27 mouse cellular contexts compared by ENCODE assay signal in genomic region chr15:82052544-82052943, GRCm38 (mm10). TPM values are rescaled to one million over a fixed set of nuclear protein-coding genes. Genes with fewer than 3 reads are reported as not detected.
DNase-seq lines count a peak whose midpoint lies in the region; ATAC-seq and TF ChIP-seq lines count a peak whose summit lies in the region.
"Had no signal": no experiment of that assay in that cellular context is flagged by ENCODE, and none has a peak within 500 bp of the region (broad histone marks: within the 10 kb centered on the region; RNA-seq: fewer than 3 reads in every experiment).

No protein-coding gene starts in this region.

- DNase-seq in 3T3-L1 (ENCODE audit: low read depth, low spot score): peak; percentile 54
- no peak for DNase-seq in CH12.LX (ENCODE audit: extremely low read depth)
- DNase-seq in frontal cortex, postnatal 14 days (ENCODE audit: low spot score in 2 of 2): no peak
- DNase-seq: adrenal gland, adult 8-10 months; adrenal gland, postnatal 14 days; adrenal gland, postnatal 36 days; cerebellum, adult 11-12 months; cerebellum, adult 2 months; cerebellum, adult 9-10 months; cerebellum, postnatal 10 days; cerebellum, postnatal 25 days; forebrain, postnatal 0 days had no signal

- H3K4me2 ChIP-seq in CH12.LX (ENCODE audit: insufficient read depth, low read depth, poor library complexity, severe bottlenecking): no peak overlapping the region
- no peak overlapping the region for H3K4me2 ChIP-seq in myocyte (ENCODE audit: low read depth)
- H3K4me2 ChIP-seq in midbrain, embryonic 13.5 days (replicated peaks): no peak overlapping the region
- H3K4me2 ChIP-seq: embryonic facial prominence, embryonic 12.5 days; forebrain, embryonic 13.5 days; forebrain, embryonic 15.5 days had no signal

- no peak for ATAC-seq in midbrain, embryonic 13.5 days
- ATAC-seq: activated CD4-positive, CD25-positive, alpha-beta regulatory T cell, adult 4 months; CD4-positive, CD25-positive, alpha-beta regulatory T cell, adult 4 months; forebrain, embryonic 13.5 days; forebrain, embryonic 15.5 days; forebrain, postnatal 0 days; Patski had no signal

- 74% methylated on average over 5 of the region's 5 CpGs for WGBS in midbrain, embryonic 13.5 days

- no peaks in the 10 kb centered on the region for H3K79me2 ChIP-seq in CH12.LX (replicated peaks; ENCODE audit: control insufficient read depth, extremely low read depth, insufficient read depth, poor library complexity, severe bottlenecking)
- no peaks in the 10 kb centered on the region for H3K79me2 ChIP-seq in myocyte (ENCODE audit: control insufficient read depth, insufficient read depth)

- no peak overlapping the region for H3ac ChIP-seq in myocyte (ENCODE audit: control insufficient read depth, insufficient read length)

- no peak overlapping the region for H3K9ac ChIP-seq in CH12.LX (ENCODE audit: insufficient read depth, low read depth)
- no peak overlapping the region for H3K9ac ChIP-seq in midbrain, embryonic 13.5 days (replicated peaks)
- H3K9ac ChIP-seq: embryonic facial prominence, embryonic 12.5 days; forebrain, embryonic 13.5 days; forebrain, embryonic 15.5 days; forebrain, postnatal 0 days had no signal

- H3K4me1 ChIP-seq in CH12.LX (ENCODE audit: control insufficient read depth in 1 of 2, insufficient read depth in 2 of 2): peaks cover 0 to 17% of the 10 kb centered on the region in 2 experiments; a peak in 3 of 4 replicates
- peaks cover 6% of the 10 kb centered on the region for H3K4me1 ChIP-seq in midbrain, embryonic 13.5 days (replicated peaks)
- H3K4me1 ChIP-seq: embryonic facial prominence, embryonic 10.5 days; embryonic facial prominence, embryonic 12.5 days had no signal

- no peak overlapping the region for H3K4me3 ChIP-seq in CH12.LX (replicated peaks in 1 of 3; ENCODE audit: low read depth in 2 of 3, low read length in 2 of 3, poor library complexity in 1 of 3)
- H3K4me3 ChIP-seq in myocyte: no peak overlapping the region
- H3K4me3 ChIP-seq in midbrain, embryonic 13.5 days (replicated peaks): no peak overlapping the region
- H3K4me3 ChIP-seq: embryonic facial prominence, embryonic 10.5 days; embryonic facial prominence, embryonic 12.5 days; forebrain, embryonic 13.5 days; forebrain, embryonic 15.5 days had no signal

- H3K9me3 ChIP-seq in CH12.LX (replicated peaks; ENCODE audit: low read length): no peaks in the 10 kb centered on the region
- H3K9me3 ChIP-seq in midbrain, embryonic 13.5 days: no peaks in the 10 kb centered on the region
- H3K9me3 ChIP-seq: embryonic facial prominence, embryonic 10.5 days; embryonic facial prominence, embryonic 12.5 days; forebrain, embryonic 13.5 days; forebrain, embryonic 15.5 days had no signal

- dilution Hi-C loops in CH12.LX (cut with MboI; ENCODE audit: extremely low pct_ligation_motif_present, extremely low pct_unique_long_range_greater_than_20kb, low sequenced_read_pairs): no loop called here

- H3K27me3 ChIP-seq in CH12.LX (replicated peaks) (peaks cover 14% of the 10 kb centered on the region), myocyte (ENCODE audit: control insufficient read depth, insufficient read depth, insufficient read length) (peaks cover 5% of the 10 kb centered on the region)
- H3K27me3 ChIP-seq in midbrain, embryonic 13.5 days: no peaks in the 10 kb centered on the region
- H3K27me3 ChIP-seq: embryonic facial prominence, embryonic 12.5 days; forebrain, embryonic 13.5 days; forebrain, embryonic 15.5 days had no signal

- in situ Hi-C loops in CH12.LX (cut with MboI; ENCODE audit: low pct_ligation_motif_present, low pct_unique_long_range_greater_than_20kb, low sequenced_read_pairs): no loop called here

- H3K36me3 ChIP-seq in CH12.LX (replicated peaks in 1 of 2; ENCODE audit: control insufficient read depth in 1 of 2, insufficient read depth in 1 of 2, low read length in 1 of 2): no peaks in the 10 kb centered on the region
- H3K36me3 ChIP-seq in myocyte (ENCODE audit: control insufficient read depth, insufficient read depth): no peaks in the 10 kb centered on the region
- no peaks in the 10 kb centered on the region for H3K36me3 ChIP-seq in midbrain, embryonic 13.5 days
- H3K36me3 ChIP-seq: embryonic facial prominence, embryonic 10.5 days; embryonic facial prominence, embryonic 12.5 days; forebrain, embryonic 15.5 days had no signal

- no peak for TF ChIP-seq CTCF in CH12.LX (conservative IDR thresholded peaks at IDR 0.05 in 1 of 2, IDR thresholded peaks at IDR 0.05 in 1 of 2; ENCODE audit: low read depth in 2 of 2, low read length in 2 of 2)

- 0 out of 2 replicates have a peak overlapping the region, but pooled peaks have one; percentile 3 for H3K27ac ChIP-seq in CH12.LX (ENCODE audit: insufficient read depth, low read depth)
- no peak overlapping the region for H3K27ac ChIP-seq in midbrain, embryonic 13.5 days
- H3K27ac ChIP-seq: embryonic facial prominence, embryonic 10.5 days; embryonic facial prominence, embryonic 12.5 days; forebrain, embryonic 13.5 days; forebrain, embryonic 15.5 days had no signal

- TF ChIP-seq POLR2A in CH12.LX (IDR thresholded peaks at IDR 0.05; ENCODE audit: low read depth, low read length): no peak
- TF ChIP-seq POLR2A in myocyte (IDR thresholded peaks at IDR 0.05; ENCODE audit: insufficient read length, low read depth): no peak

- no peak for TF ChIP-seq RAD21 in CH12.LX (IDR thresholded peaks at IDR 0.05; ENCODE audit: low read depth, low read length)

- no peak for TF ChIP-seq EP300 in CH12.LX (IDR thresholded peaks at IDR 0.05; ENCODE audit: low read length)

TF ChIP-seq in CH12.LX, 34 proteins besides CTCF, POLR2A, EP300 and RAD21 (continues in another document):
- TF ChIP-seq NRF1 (IDR thresholded peaks at IDR 0.05; ENCODE audit: low read depth, low read length) (no peak), USF1 (IDR thresholded peaks at IDR 0.05; ENCODE audit: low read depth, low read length) (no peak), ZC3H11A (IDR thresholded peaks at IDR 0.05; ENCODE audit: low read depth, low read length) (no peak), GABPA (IDR thresholded peaks at IDR 0.05; ENCODE audit: insufficient replicate concordance, low read depth, low read length) (no peak), MAX (IDR thresholded peaks at IDR 0.05; ENCODE audit: low read length) (no peak), PAX5 (IDR thresholded peaks at IDR 0.05; ENCODE audit: low read length) (no peak), CHD1 (IDR thresholded peaks at IDR 0.05; ENCODE audit: low read depth, low read length) (no peak), ZMIZ1 (IDR thresholded peaks at IDR 0.05; ENCODE audit: low read depth, low read length) (no peak), TBP (conservative IDR thresholded peaks at IDR 0.05; ENCODE audit: low read depth, low read length) (no peak), SIN3A (IDR thresholded peaks at IDR 0.05; ENCODE audit: low read length) (no peak), RCOR1 (conservative IDR thresholded peaks at IDR 0.05; ENCODE audit: low read depth, low read length) (no peak), CHD2 (IDR thresholded peaks at IDR 0.05; ENCODE audit: low read length) (no peak), ZNF384 (IDR thresholded peaks at IDR 0.05; ENCODE audit: low read depth, low read length) (no peak), ZKSCAN1 (IDR thresholded peaks at IDR 0.05; ENCODE audit: borderline replicate concordance, low read depth, low read length) (no peak)

TF ChIP-seq in myocyte, 11 proteins besides CTCF, POLR2A, EP300 and RAD21:
- TF ChIP-seq REST (IDR thresholded peaks at IDR 0.05; ENCODE audit: insufficient read depth, insufficient read length) (no peak), USF1 (IDR thresholded peaks at IDR 0.05; ENCODE audit: low read depth) (peak; percentile 84)

RNA-seq across cellular contexts. Expression of gene Snu13, which starts 5.1 kb away (rescaled TPM):
- 167 and 225 TPM in 2 replicates for total RNA-seq in CH12.LX (2012; rRNA removed)
- total RNA-seq in CH12.LX (2014; rRNA removed): 558 and 575 TPM in 2 replicates
- 433 and 587 TPM in 2 replicates for polyA plus RNA-seq in CH12.LX (2012; ENCODE audit: insufficient read length, low read depth)
- 129 TPM for polyA plus RNA-seq in myocyte (2012; fragmentation: generic; extraction: Trizol)
- polyA plus RNA-seq in midbrain, embryonic 13.5 days (2015; fragmentation: Nextera tagmentation; extraction: Ambion mirVana): 222 and 230 TPM in 2 replicates

RNA-seq across cellular contexts. Expression of gene 4930407I10Rik, which starts 6.4 kb away (rescaled TPM):
- 0.04 TPM in 2 replicates for total RNA-seq in CH12.LX (2012; rRNA removed)
- total RNA-seq in CH12.LX (2014; rRNA removed): not detected in 2 replicates
- not detected in 2 replicates for polyA plus RNA-seq in CH12.LX (2012; ENCODE audit: insufficient read length, low read depth)
- not detected for polyA plus RNA-seq in myocyte (2012; fragmentation: generic; extraction: Trizol)
- not detected in 2 replicates for polyA plus RNA-seq in midbrain, embryonic 13.5 days (2015; fragmentation: Nextera tagmentation; extraction: Ambion mirVana)
- total RNA-seq: adrenal gland, adult 18-20 months; adrenal gland, adult 8-10 months; adrenal gland, postnatal 14 days; adrenal gland, postnatal 36 days; ES-E14; forebrain, postnatal 0 days; MEL had no signal
- polyA plus RNA-seq: activated CD4-positive, CD25-positive, alpha-beta regulatory T cell, adult 4 months; CD4-positive, CD25-positive, alpha-beta regulatory T cell, adult 4 months; cerebellum, adult 2 months; cortical plate, adult 2 months; embryonic facial prominence, embryonic 10.5 days; embryonic facial prominence, embryonic 14.5 days; forebrain, embryonic 11.5 days; forebrain, embryonic 13.5 days; forebrain, embryonic 15.5 days; forebrain, postnatal 0 days; Patski had no signal

RNA-seq across cellular contexts. Expression of gene Mei1, which starts 17.3 kb away (rescaled TPM):
- 0.04 TPM in 1 of 2 replicates, not detected in the other for total RNA-seq in CH12.LX (2012; rRNA removed)
- total RNA-seq in CH12.LX (2014; rRNA removed): not detected in 2 replicates
- not detected in 2 replicates for polyA plus RNA-seq in CH12.LX (2012; ENCODE audit: insufficient read length, low read depth)
- 0.01 TPM for polyA plus RNA-seq in myocyte (2012; fragmentation: generic; extraction: Trizol)
- 0.05 TPM in 1 of 2 replicates, not detected in the other for polyA plus RNA-seq in midbrain, embryonic 13.5 days (2015; fragmentation: Nextera tagmentation; extraction: Ambion mirVana)
- total RNA-seq: MEL had no signal
- polyA plus RNA-seq: activated CD4-positive, CD25-positive, alpha-beta regulatory T cell, adult 4 months; CD4-positive, CD25-positive, alpha-beta regulatory T cell, adult 4 months; embryonic facial prominence, embryonic 14.5 days; forebrain, embryonic 11.5 days; forebrain, embryonic 15.5 days; Patski had no signal

RNA-seq across cellular contexts. Expression of gene Desi1, which starts 18.9 kb away (rescaled TPM):
- total RNA-seq in CH12.LX (2012; rRNA removed) (10.9 and 11.3 TPM in 2 replicates), CH12.LX (2014; rRNA removed) (7.6 and 10.0 TPM in 2 replicates)
- polyA plus RNA-seq in CH12.LX (2012; ENCODE audit: insufficient read length, low read depth) (39.2 and 47.3 TPM in 2 replicates), myocyte (2012; fragmentation: generic; extraction: Trizol) (47.6 TPM)
- polyA plus RNA-seq in midbrain, embryonic 13.5 days (2015; fragmentation: Nextera tagmentation; extraction: Ambion mirVana): 37.5 and 42.7 TPM in 2 replicates
